Mouse (Mus musculus): ENCODE data around the gene Tdrd1. TPM values are rescaled to one million over a fixed set of nuclear protein-coding genes. Genes with fewer than 3 reads are reported as not detected.

Gene Tdrd1
- polyA plus RNA-seq, 1 experiment: 67.1 TPM

- H3K27ac ChIP-seq (ENCODE audit: control insufficient read depth, insufficient read depth, low read depth, low read length): no peak overlapping the region
- peaks cover 10% of the 10 kb centered on the region for H3K36me3 ChIP-seq (ENCODE audit: control insufficient read depth, insufficient read depth, low read length)
- no peak overlapping the region for H3K4me3 ChIP-seq (ENCODE audit: control insufficient read depth, low read depth, low read length)
- no peak for TF ChIP-seq CTCF (IDR thresholded peaks at IDR 0.05; ENCODE audit: control insufficient read depth, insufficient read depth, insufficient replicate concordance, low read depth, low read length)
- TF ChIP-seq POLR2A (IDR thresholded peaks at IDR 0.05; ENCODE audit: control insufficient read depth, low read depth, low read length): no peak
- no peaks in the 10 kb centered on the region for H3K4me1 ChIP-seq (ENCODE audit: control insufficient read depth, insufficient read depth, low read length)
- H3K27me3 ChIP-seq (ENCODE audit: control insufficient read depth, insufficient read depth, low read length): no peaks in the 10 kb centered on the region
Measured at GRCm38 (mm10) chr19:56800930-56801655, 24.9 kb upstream of the Tdrd1 start.

GRCm38 (mm10) chr19:56801656-56802351 is 24.2 kb upstream of the Tdrd1 start:
- no peak for TF ChIP-seq CTCF (IDR thresholded peaks at IDR 0.05; ENCODE audit: control insufficient read depth, insufficient read depth, insufficient replicate concordance, low read depth, low read length)
- no peak for TF ChIP-seq POLR2A (IDR thresholded peaks at IDR 0.05; ENCODE audit: control insufficient read depth, low read depth, low read length)

GRCm38 (mm10) chr19:56802352-56802746 is 23.7 kb upstream of the Tdrd1 start:
- peaks cover 6% of the 10 kb centered on the region for H3K36me3 ChIP-seq (ENCODE audit: control insufficient read depth, insufficient read depth, low read length)
- TF ChIP-seq POLR2A (IDR thresholded peaks at IDR 0.05; ENCODE audit: control insufficient read depth, low read depth, low read length) (no peak), CTCF (IDR thresholded peaks at IDR 0.05; ENCODE audit: control insufficient read depth, insufficient read depth, insufficient replicate concordance, low read depth, low read length) (no peak)
- H3K27me3 ChIP-seq (ENCODE audit: control insufficient read depth, insufficient read depth, low read length): no peaks in the 10 kb centered on the region

More at GRCm38 (mm10) chr19:56801656-56802351, 24.2 kb upstream of the Tdrd1 start:
- Histone ChIP-seq H3K4me1 (ENCODE audit: control insufficient read depth, insufficient read depth, low read length) (no peaks in the 10 kb centered on the region), H3K27me3 (ENCODE audit: control insufficient read depth, insufficient read depth, low read length) (no peaks in the 10 kb centered on the region), H3K4me3 (ENCODE audit: control insufficient read depth, low read depth, low read length) (no peak overlapping the region), H3K27ac (ENCODE audit: control insufficient read depth, insufficient read depth, low read depth, low read length) (no peak overlapping the region), H3K36me3 (ENCODE audit: control insufficient read depth, insufficient read depth, low read length) (peaks cover 7% of the 10 kb centered on the region)

GRCm38 (mm10) chr19:56805366-56805765 is 20.6 kb upstream of the Tdrd1 start:
- Histone ChIP-seq H3K27ac (ENCODE audit: control insufficient read depth, insufficient read depth, low read depth, low read length) (no peak overlapping the region), H3K27me3 (ENCODE audit: control insufficient read depth, insufficient read depth, low read length) (no peaks in the 10 kb centered on the region), H3K4me1 (ENCODE audit: control insufficient read depth, insufficient read depth, low read length) (no peaks in the 10 kb centered on the region), H3K36me3 (ENCODE audit: control insufficient read depth, insufficient read depth, low read length) (peaks cover 10% of the 10 kb centered on the region), H3K4me3 (ENCODE audit: control insufficient read depth, low read depth, low read length) (no peak overlapping the region)
- TF ChIP-seq POLR2A (IDR thresholded peaks at IDR 0.05; ENCODE audit: control insufficient read depth, low read depth, low read length) (no peak), CTCF (IDR thresholded peaks at IDR 0.05; ENCODE audit: control insufficient read depth, insufficient read depth, insufficient replicate concordance, low read depth, low read length) (no peak)

More at GRCm38 (mm10) chr19:56802352-56802746, 23.7 kb upstream of the Tdrd1 start:
- H3K4me3 ChIP-seq (ENCODE audit: control insufficient read depth, low read depth, low read length): no peak overlapping the region
- no peak overlapping the region for H3K27ac ChIP-seq (ENCODE audit: control insufficient read depth, insufficient read depth, low read depth, low read length)
- H3K4me1 ChIP-seq (ENCODE audit: control insufficient read depth, insufficient read depth, low read length): no peaks in the 10 kb centered on the region

- TF ChIP-seq CTCF (IDR thresholded peaks at IDR 0.05; ENCODE audit: control insufficient read depth, insufficient read depth, insufficient replicate concordance, low read depth, low read length) (no peak), POLR2A (IDR thresholded peaks at IDR 0.05; ENCODE audit: control insufficient read depth, low read depth, low read length) (no peak)
- Histone ChIP-seq H3K27me3 (ENCODE audit: control insufficient read depth, insufficient read depth, low read length) (no peaks in the 10 kb centered on the region), H3K27ac (ENCODE audit: control insufficient read depth, insufficient read depth, low read depth, low read length) (no peak overlapping the region), H3K4me3 (ENCODE audit: control insufficient read depth, low read depth, low read length) (no peak overlapping the region), H3K36me3 (ENCODE audit: control insufficient read depth, insufficient read depth, low read length) (peaks cover 4% of the 10 kb centered on the region), H3K4me1 (ENCODE audit: control insufficient read depth, insufficient read depth, low read length) (no peaks in the 10 kb centered on the region)
Measured at GRCm38 (mm10) chr19:56807122-56807521, 18.9 kb upstream of the Tdrd1 start.

- H3K4me3 ChIP-seq (ENCODE audit: control insufficient read depth, low read depth, low read length): no peak overlapping the region
- no peak overlapping the region for H3K27ac ChIP-seq (ENCODE audit: control insufficient read depth, insufficient read depth, low read depth, low read length)
- H3K27me3 ChIP-seq (ENCODE audit: control insufficient read depth, insufficient read depth, low read length): no peaks in the 10 kb centered on the region
- TF ChIP-seq POLR2A (IDR thresholded peaks at IDR 0.05; ENCODE audit: control insufficient read depth, low read depth, low read length): no peak
- no peak; the same call in 1 of the 2 replicates for TF ChIP-seq CTCF (IDR thresholded peaks at IDR 0.05; ENCODE audit: control insufficient read depth, insufficient read depth, insufficient replicate concordance, low read depth, low read length)
- H3K4me1 ChIP-seq (ENCODE audit: control insufficient read depth, insufficient read depth, low read length): no peaks in the 10 kb centered on the region
- H3K36me3 ChIP-seq (ENCODE audit: control insufficient read depth, insufficient read depth, low read length): peaks cover 5% of the 10 kb centered on the region
Measured at GRCm38 (mm10) chr19:56808771-56809170, 17.2 kb upstream of the Tdrd1 start.

- Histone ChIP-seq H3K4me1 (ENCODE audit: control insufficient read depth, insufficient read depth, low read length) (no peaks in the 10 kb centered on the region; the same call in 1 of the 2 replicates), H3K36me3 (ENCODE audit: control insufficient read depth, insufficient read depth, low read length) (peaks cover 5% of the 10 kb centered on the region), H3K27ac (ENCODE audit: control insufficient read depth, insufficient read depth, low read depth, low read length) (no peak overlapping the region), H3K4me3 (ENCODE audit: control insufficient read depth, low read depth, low read length) (no peak overlapping the region), H3K27me3 (ENCODE audit: control insufficient read depth, insufficient read depth, low read length) (no peaks in the 10 kb centered on the region)
- TF ChIP-seq POLR2A (IDR thresholded peaks at IDR 0.05; ENCODE audit: control insufficient read depth, low read depth, low read length) (no peak), CTCF (IDR thresholded peaks at IDR 0.05; ENCODE audit: control insufficient read depth, insufficient read depth, insufficient replicate concordance, low read depth, low read length) (no peak)
Measured at GRCm38 (mm10) chr19:56810641-56811146, 15.3 kb upstream of the Tdrd1 start.

Measured in testis, adult 2 months (tissue).